Mouse (Mus musculus) bone marrow macrophage, adult 2 months (primary cell): ENCODE results near the gene Zfp94. TPM values are rescaled to one million over a fixed set of nuclear protein-coding genes. Genes with fewer than 3 reads are reported as not detected.
A peak's percentile ranks its signal among the peaks of the same experiment; 100 is the strongest.
"Not testable (repeated sequence)": the region's sequence is repeated elsewhere in the genome, so short reads cannot be mapped to it uniquely, and the experiment has no call there.

ENCODE experiments used
- H3K27ac ChIP-seq: 2 replicates; pipeline ENCODE4 v1.5.1; 2012; ENCODE audit warnings: low read depth, low read length; ENCODE audit not compliant: insufficient read depth
- H3K4me1 ChIP-seq: 2 replicates; pipeline ENCODE4 v1.6.1; 2012; ENCODE audit warnings: low read length; ENCODE audit not compliant: control insufficient read depth, insufficient read depth
- H3K4me3 ChIP-seq: 2 replicates; pipeline ENCODE4 v1.5.1; 2012; ENCODE audit warnings: mild to moderate bottlenecking, low read length, moderate library complexity; ENCODE audit not compliant: insufficient read depth
- CTCF ChIP-seq: IDR thresholded peaks from 2 replicates; pipeline ENCODE4 v1.5.1; 2012; ENCODE audit warnings: low read depth, mild to moderate bottlenecking, low read length, moderate library complexity
- POLR2A ChIP-seq: IDR thresholded peaks from 2 replicates; pipeline ENCODE4 v1.6.1; 2012; ENCODE audit warnings: mild to moderate bottlenecking, low read depth, low read length, borderline replicate concordance
- polyA plus RNA-seq: library from polyadenylated mRNA; stranded (reverse); fragments of >200 nt; gene quantifications from 2 replicates; pipeline ENCODE4 v1.2.4, GENCODE M21; 2012; ENCODE audit not compliant: missing spikeins, insufficient read depth, insufficient read length

The Zfp94 gene
- polyA plus RNA-seq, 1 experiment = 5.3 TPM

- H3K4me3 ChIP-seq = no peak overlapping the region
- H3K27ac ChIP-seq = no peak overlapping the region
- no peaks in the 10 kb centered on the region for H3K4me1 ChIP-seq
- TF ChIP-seq CTCF = no peak
- TF ChIP-seq POLR2A = no peak
Observed at GRCm38 (mm10) chr7:24280031-24280857, 36.2 kb downstream of the Zfp94 start.

- not testable (repeated sequence) for H3K27ac ChIP-seq, H3K4me3 ChIP-seq, H3K4me1 ChIP-seq
Observed at GRCm38 (mm10) chr7:24278771-24279170, 37.7 kb downstream of the Zfp94 start.

- Histone ChIP-seq H3K4me1 (peaks cover 7% of the 10 kb centered on the region), H3K4me3 (no peak overlapping the region), H3K27ac (no peak overlapping the region)
- TF ChIP-seq POLR2A = no peak
- TF ChIP-seq CTCF = no peak
Observed at GRCm38 (mm10) chr7:24274456-24274855, 42.0 kb downstream of the Zfp94 start.

GRCm38 (mm10) chr7:24271191-24271590, 45.3 kb downstream of the Zfp94 start:
- no peak overlapping the region for H3K4me3 ChIP-seq
- TF ChIP-seq POLR2A (no peak), CTCF (no peak)
- no peak overlapping the region for H3K27ac ChIP-seq
- peaks cover 7% of the 10 kb centered on the region for H3K4me1 ChIP-seq

- peak within 1 kb of the TSS; percentile 93 for H3K4me3 ChIP-seq
- H3K27ac ChIP-seq = no peak within 1 kb of the TSS
- H3K4me1 ChIP-seq = peaks cover 7% of the 10 kb centered on the region
- TF ChIP-seq CTCF (no peak), POLR2A (no peak)
Observed at GRCm38 (mm10) chr7:24270288-24270672, 46.2 kb downstream of the Zfp94 start, which contains the start of gene Zfp93. Gene Zfp93, plus strand, starts transcription at chr7:24270420.

- peak overlapping the region; percentile 93 for H3K4me3 ChIP-seq
- no peak for TF ChIP-seq CTCF
- no peak for TF ChIP-seq POLR2A
- peaks cover 7% of the 10 kb centered on the region for H3K4me1 ChIP-seq
- no peak overlapping the region for H3K27ac ChIP-seq
Observed at GRCm38 (mm10) chr7:24269667-24270287, 46.7 kb downstream of the Zfp94 start.

GRCm38 (mm10) chr7:24269256-24269655, 47.2 kb downstream of the Zfp94 start:
- Histone ChIP-seq H3K4me3 (no peak overlapping the region), H3K4me1 (peaks cover 7% of the 10 kb centered on the region), H3K27ac (no peak overlapping the region)
- no peak for TF ChIP-seq POLR2A

GRCm38 (mm10) chr7:24268176-24269155, 48.0 kb downstream of the Zfp94 start:
- peaks cover 7% of the 10 kb centered on the region for H3K4me1 ChIP-seq
- H3K4me3 ChIP-seq = no peak overlapping the region
- no peak overlapping the region for H3K27ac ChIP-seq
- TF ChIP-seq CTCF (no peak), POLR2A (no peak)

- TF ChIP-seq CTCF (no peak), POLR2A (no peak)
- peaks cover 7% of the 10 kb centered on the region for H3K4me1 ChIP-seq
- H3K4me3 ChIP-seq = no peak overlapping the region
- no peak overlapping the region for H3K27ac ChIP-seq
Observed at GRCm38 (mm10) chr7:24260000-24260312, 56.5 kb downstream of the Zfp94 start.
